Mouse (Mus musculus) cerebellum, adult 2 months (tissue): ENCODE measurements around the gene Dcaf12l2. TPM values are rescaled to one million over a fixed set of nuclear protein-coding genes. Genes with fewer than 3 reads are reported as not detected.

ENCODE experiments used
- DNase-seq, 2 experiments: peaks; one replicate each; pipeline ENCODE4 v3.0.0; 2021
- H3K27ac ChIP-seq: fragments of 200-500 bp; 2 replicates; pipeline ENCODE4 v1.5.1; 2012; ENCODE audit warnings: low read length, control low read depth, inconsistent platforms; ENCODE audit not compliant: insufficient read depth
- H3K27me3 ChIP-seq: fragments of 200-500 bp; 2 replicates; pipeline ENCODE4 v1.6.1; 2012; ENCODE audit warnings: inconsistent platforms, mild to moderate bottlenecking, low read length, moderate library complexity; ENCODE audit not compliant: control insufficient read depth, insufficient read depth
- H3K4me1 ChIP-seq: fragments of 200-500 bp; 2 replicates; pipeline ENCODE4 v1.6.1; 2011; ENCODE audit warnings: low read length; ENCODE audit not compliant: control insufficient read depth, insufficient read depth
- H3K4me3 ChIP-seq: fragments of 200-500 bp; replicated peaks from 2 replicates; pipeline ENCODE3; 2011; ENCODE audit warnings: mild to moderate bottlenecking, low read depth, low read length, control low read depth; ENCODE audit not compliant: insufficient read depth
- CTCF ChIP-seq: fragments of 200-500 bp; IDR thresholded peaks from 2 replicates; pipeline ENCODE4 v1.5.1; 2011; ENCODE audit warnings: low read depth, mild to moderate bottlenecking, control low read depth, low read length, moderate library complexity, borderline replicate concordance; ENCODE audit not compliant: insufficient read depth
- POLR2A ChIP-seq: fragments of 200-500 bp; IDR thresholded peaks from 2 replicates; pipeline ENCODE4 v1.6.1; 2011; ENCODE audit warnings: low read length, control low read depth, borderline replicate concordance; ENCODE audit not compliant: insufficient read depth
- WGBS: fragments of 180-500 bp; shearing (Covaris S2); methylation state at CpG from one replicate; pipeline ENCODE4 v1.1.7; 2018; 5-methylcytosine and 5-hydroxymethylcytosine counted together
- polyA plus RNA-seq: library from polyadenylated mRNA; depleted of rRNA; stranded (reverse); fragments of >200 nt; gene quantifications from 2 replicates; pipeline ENCODE4 v1.2.3, GENCODE M21; 2012; rRNA removed

The Dcaf12l2 gene
- polyA plus RNA-seq, result 0.46 and 0.48 TPM in 2 replicates

DNA sequence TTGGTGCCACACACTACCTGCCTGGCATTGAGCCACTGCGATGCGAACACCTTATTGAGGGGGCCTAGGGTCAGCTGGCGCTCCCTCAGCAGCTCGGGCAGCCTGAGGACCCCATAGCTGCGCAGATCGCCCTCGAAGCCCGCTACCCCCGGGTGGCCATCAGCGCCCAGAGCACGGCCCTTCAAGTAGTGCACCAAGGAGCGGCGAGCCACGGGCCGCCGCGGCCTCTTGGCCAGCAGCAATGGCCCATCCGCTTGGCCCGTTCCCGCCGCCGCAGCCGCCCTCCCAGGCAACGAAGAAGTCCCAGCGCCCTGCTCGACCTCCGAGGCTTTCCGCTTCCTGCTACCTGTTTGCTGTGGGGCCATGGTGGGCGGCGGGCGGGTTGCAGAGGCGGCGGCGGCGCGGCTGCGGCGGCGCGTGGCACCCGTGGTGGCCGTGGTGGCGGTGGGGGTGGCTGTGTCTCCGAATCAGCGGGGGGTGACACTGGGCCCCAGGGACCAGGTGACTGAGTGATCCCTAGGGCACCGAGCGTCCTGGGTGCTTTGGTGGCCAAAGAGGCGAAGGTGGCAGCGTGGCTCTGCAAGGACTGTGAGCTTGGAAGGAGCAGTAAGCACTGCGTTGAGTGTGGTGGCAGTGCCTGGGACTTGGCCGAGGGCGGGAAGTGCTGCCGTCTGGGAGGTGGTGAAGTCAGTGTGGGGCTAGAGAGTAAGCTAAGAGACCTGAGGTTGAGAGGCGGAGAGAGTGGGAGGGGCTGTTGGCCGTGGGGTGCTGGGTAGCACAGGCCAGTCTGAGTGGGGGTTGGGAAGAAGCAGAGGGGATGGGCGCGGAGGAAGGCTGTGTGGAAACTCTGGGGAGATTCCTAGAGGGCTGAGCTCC lies at the start of gene Dcaf12l2:
Dcaf12l2 (minus strand) TSS at position 697 of the 876 bp plus-strand sequence.
- no peaks in the 10 kb centered on the region for H3K4me1 ChIP-seq
- no peak within 1 kb of the TSS for H3K27ac ChIP-seq
- peak within 1 kb of the TSS; percentile 68 for H3K4me3 ChIP-seq
- TF ChIP-seq POLR2A (no peak), CTCF (no peak)
- no peaks in the 10 kb centered on the region for H3K27me3 ChIP-seq
- peak; percentile 3 to 23 for DNase-seq
- 12% methylated on average over 42 of the region's 57 CpGs for WGBS

DNA sequence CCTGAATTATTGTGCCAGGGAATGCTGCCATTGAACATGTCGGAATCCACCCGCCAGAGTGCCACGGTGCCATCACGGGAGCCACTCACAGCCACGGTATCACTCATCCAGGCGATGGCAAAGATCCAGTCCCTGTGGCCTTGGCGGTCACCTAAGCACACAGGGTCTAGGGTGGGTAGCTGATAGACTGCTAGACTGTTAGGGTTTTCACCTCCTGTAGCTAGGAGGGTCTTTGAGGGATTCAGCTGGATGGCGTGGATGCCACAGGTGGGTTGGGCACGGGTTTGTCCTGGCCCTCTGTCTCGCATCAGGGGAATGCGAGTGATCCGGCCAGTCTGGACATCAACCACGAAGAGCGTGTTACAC lies 879 bp downstream of the Dcaf12l2 start:
- DNase-seq, result no peak
- Histone ChIP-seq H3K4me1 (no peaks in the 10 kb centered on the region), H3K4me3 (peak overlapping the region; percentile 68), H3K27ac (no peak overlapping the region), H3K27me3 (no peaks in the 10 kb centered on the region)
- 45% methylated on average over 14 of the region's 14 CpGs for WGBS
- TF ChIP-seq CTCF (no peak), POLR2A (no peak)
